Mouse (Mus musculus) testis, adult 2 months (tissue): ENCODE measurements around the gene Grik3.

Experiments used
- CTCF ChIP-seq: fragments of 200-500 bp; IDR thresholded peaks from 2 replicates; pipeline ENCODE4 v1.5.1; 2012; ENCODE audit warnings: low read depth, mild to moderate bottlenecking, inconsistent platforms, low read length, moderate library complexity; ENCODE audit not compliant: control insufficient read depth, insufficient read depth, insufficient replicate concordance
- POLR2A ChIP-seq: fragments of 200-500 bp; IDR thresholded peaks from 2 replicates; pipeline ENCODE4 v1.6.1; 2012; ENCODE audit warnings: low read depth, mild to moderate bottlenecking, inconsistent platforms, low read length, moderate library complexity; ENCODE audit not compliant: control insufficient read depth

DNA sequence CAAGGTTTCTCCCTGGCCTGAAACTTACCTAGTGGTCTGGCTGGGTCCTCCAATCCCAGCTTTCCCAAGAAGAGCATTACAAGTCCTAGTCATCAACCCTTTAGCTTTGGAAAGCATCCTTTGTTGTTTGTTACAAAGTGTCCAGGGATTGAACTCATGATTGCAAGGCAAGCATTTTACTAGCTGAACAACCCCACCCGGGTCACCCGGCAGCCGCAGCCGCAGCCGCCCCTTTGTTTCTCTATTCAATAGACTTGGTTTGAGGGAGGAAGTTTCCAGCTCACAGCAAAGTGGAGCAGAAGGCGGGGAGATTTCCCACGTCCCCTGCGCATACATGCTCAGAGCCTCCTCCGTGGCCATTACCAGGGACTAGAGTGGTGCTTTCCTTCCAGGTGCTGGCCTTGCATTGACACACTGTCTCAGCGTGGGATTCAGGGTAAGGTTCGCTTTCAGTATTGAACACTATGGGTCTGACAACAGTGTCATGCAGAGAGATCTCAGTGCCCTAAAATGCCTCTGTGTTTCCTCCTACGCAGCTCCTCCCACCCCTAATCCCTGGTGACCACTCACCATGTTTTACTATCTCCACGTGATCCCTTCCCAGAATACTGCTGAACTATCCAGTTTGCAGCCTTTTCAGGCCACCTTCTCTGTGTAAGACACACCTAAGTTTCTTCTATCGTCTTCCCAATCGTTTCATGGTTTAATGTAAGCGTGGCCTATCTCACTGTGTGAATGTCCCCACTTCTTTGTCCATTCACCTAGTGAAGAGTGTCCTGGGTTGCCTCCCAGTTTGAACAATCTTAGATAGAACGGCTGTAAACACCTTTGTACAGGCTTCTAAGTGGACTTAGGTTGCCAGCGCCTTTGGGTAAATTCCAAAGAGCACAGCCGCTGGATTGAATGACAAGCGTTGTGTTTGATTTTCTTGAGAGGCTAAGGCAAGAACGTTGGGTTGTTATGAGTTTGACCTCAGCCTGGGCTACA is 119.1 kb downstream of the Grik3 start:
- TF ChIP-seq POLR2A: no peak
- TF ChIP-seq CTCF: no peak
